Mouse (Mus musculus) C2C12 (cell line): ENCODE data around the gene Ints7.

Experiments used
- CTCF ChIP-seq: IDR thresholded peaks from one replicate; pipeline ENCODE4 v1.5.1; 2011; ENCODE audit not compliant: control insufficient read depth, insufficient read depth, insufficient read length
- FOSL1 ChIP-seq: IDR thresholded peaks from one replicate; pipeline ENCODE4 v1.8.0; 2011; ENCODE audit warnings: mild to moderate bottlenecking, low read length; ENCODE audit not compliant: poor library complexity, insufficient read depth, severe bottlenecking
- MYOG ChIP-seq: IDR thresholded peaks from one replicate; pipeline ENCODE4 v1.6.1; 2011; ENCODE audit not compliant: control insufficient read depth, insufficient read length; ENCODE audit errors: extremely low read depth

DNA sequence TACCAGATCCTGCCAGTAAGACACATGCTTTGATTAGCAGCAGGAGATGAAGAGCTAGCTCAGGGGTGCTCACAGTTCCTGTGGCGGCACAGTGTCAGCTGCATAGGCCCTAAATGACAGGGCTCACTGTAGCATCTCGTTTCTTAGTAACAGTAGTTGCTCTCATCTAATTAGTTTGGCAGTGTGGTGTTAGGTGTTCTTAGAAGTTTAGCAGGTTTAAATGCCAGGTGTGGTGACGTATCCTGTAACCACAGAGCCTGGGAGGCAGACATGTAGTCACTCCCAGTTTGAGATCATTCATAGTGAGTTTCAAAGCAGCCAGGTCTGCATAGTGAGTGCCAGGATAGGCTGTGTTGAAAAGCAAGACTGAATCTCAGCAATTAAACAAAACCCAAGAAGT is 4.1 kb downstream of the Ints7 start:
- TF ChIP-seq MYOG (no peak), CTCF (no peak), FOSL1 (no peak)
